Mouse (Mus musculus) CD4-positive naive resting alpha-beta T cell, adult 76 days (primary cell): ENCODE data around the gene Olfr65. TPM values are rescaled to one million over a fixed set of nuclear protein-coding genes. Genes with fewer than 3 reads are reported as not detected.

Experiments used
- total RNA-seq: library from RNA; stranded (reverse); gene quantifications from one replicate; pipeline ENCODE4 v1.2.4, GENCODE M21; 2023

Gene Olfr65
- total RNA-seq: not detected

GRCm38 (mm10) chr7:103903187-103903586 is at the start of gene Olfr65:
Gene Olfr65, plus strand, starts transcription at chr7:103903487.

DNA sequence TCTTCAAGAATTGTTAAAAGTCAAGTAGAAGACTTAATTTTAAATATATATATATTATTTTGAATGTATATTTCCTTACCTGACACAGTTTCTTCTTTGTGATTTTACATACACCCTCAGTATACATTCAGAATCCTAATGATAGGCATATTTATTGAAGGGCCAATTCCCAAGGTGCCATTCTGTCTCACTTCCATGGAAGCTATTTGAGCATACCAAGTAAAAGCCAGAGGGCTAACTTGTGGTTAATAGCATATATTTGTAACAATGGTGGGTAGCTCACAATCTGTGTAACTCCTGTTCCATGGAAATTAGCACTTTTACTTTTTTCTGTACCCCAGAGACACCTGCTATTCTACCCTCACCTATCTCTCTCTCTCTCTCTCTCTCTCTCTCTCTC is 17.1 kb upstream of the Olfr65 start, which contains the start of gene Olfr66:
Gene Olfr66 (minus strand): TSS at position 101 of the 400 bp plus-strand sequence.

DNA sequence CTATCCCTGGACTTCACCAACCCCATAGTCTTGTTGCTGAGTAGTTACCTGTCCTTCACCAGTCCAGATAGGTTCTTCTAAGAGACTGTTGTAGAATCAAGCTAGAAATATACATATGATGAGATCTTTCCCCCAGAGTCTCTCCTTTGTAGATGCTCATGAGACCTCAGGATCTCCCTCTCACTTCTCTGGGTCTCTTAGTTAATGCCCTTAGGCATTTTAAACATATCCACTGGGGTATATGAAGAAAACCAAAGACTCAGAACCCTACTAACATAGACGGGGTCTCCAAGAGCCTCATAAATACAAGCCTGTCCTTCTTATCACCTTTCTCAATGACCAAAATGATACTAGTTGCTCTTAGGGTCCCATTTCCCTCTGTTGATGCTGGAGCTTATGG is 8.9 kb upstream of the Olfr65 start, which contains the start of gene Olfr64:
Gene Olfr64 (minus strand): TSS at position 101 of the 400 bp plus-strand sequence.

DNA sequence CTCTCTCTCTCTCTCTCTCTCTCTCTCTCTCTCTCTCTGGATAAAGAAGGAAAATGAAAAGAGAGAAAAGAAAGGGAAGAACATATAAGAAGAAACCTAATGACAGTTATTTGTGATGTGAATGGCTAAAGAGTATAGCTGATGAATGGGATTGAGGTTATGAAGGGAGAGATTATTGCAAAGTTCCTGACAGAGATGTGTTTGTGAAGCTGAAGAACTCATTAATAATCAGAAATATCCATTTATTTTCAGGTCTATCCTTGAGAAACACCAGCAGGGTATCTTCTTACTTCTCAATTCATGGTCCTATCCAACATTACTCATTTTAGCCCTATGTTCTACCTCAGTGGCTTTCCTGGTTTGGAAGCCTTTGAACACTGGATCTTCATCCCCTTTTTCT is 25.2 kb downstream of the Olfr65 start, which contains the start of gene Olfr631:
Gene Olfr631 (plus strand): TSS at position 301 of the 400 bp plus-strand sequence.

GRCm38 (mm10) chr7:103934264-103934663 is 31.0 kb downstream of the Olfr65 start, which contains the start of gene Olfr632:
Gene Olfr632, plus strand, starts transcription at chr7:103934347.

DNA sequence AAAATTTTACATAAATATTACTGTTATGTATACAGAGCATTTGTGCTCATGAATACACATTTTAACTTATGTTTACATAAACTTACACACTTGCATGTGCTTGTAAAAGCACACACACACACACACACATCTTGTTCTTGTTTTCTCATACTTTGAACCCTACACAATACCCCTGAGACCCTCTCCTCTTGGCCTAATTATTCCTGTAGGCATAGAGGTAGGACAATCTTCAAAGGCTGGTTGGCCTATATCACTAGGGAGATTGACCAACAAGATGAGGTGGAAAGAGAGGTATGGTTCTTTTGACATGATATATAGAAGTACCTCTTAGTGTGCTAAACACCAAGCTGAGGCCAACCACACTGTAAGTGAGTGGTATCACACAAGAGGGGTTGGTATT is 40.9 kb downstream of the Olfr65 start, which contains the start of gene Olfr633:
Gene Olfr633 (plus strand): TSS at position 301 of the 400 bp plus-strand sequence.

Other genes starting within 250 kb of the Olfr65 start
- not detected for gene Olfr623, start 239.8 kb upstream of the Olfr65 start, total RNA-seq
- gene Olfr624, start 232.3 kb upstream of the Olfr65 start, total RNA-seq: not detected
- gene Olfr625-ps1, start 220.8 kb upstream of the Olfr65 start, total RNA-seq: not detected
- gene Olfr243, start 188.8 kb upstream of the Olfr65 start, total RNA-seq: not detected
- not detected for gene Olfr628, start 173.1 kb upstream of the Olfr65 start, total RNA-seq
- gene Olfr629, start 158.5 kb upstream of the Olfr65 start, total RNA-seq: not detected
- gene Olfr630, start 146.2 kb upstream of the Olfr65 start, total RNA-seq: not detected
- gene Olfr69, start 131.9 kb upstream of the Olfr65 start, total RNA-seq: not detected
- gene Olfr68, start 123.8 kb upstream of the Olfr65 start, total RNA-seq: not detected
- not detected for gene Olfr67, start 111.7 kb upstream of the Olfr65 start, total RNA-seq
- 492 TPM for gene Hbb-bt, start 89.5 kb upstream of the Olfr65 start, total RNA-seq
- gene Hbb-bs, start 75.4 kb upstream of the Olfr65 start, total RNA-seq: 2,802 TPM
- not detected for gene Hbb-bh2, start 63.0 kb upstream of the Olfr65 start, total RNA-seq
- gene Hbb-bh1, start 60.3 kb upstream of the Olfr65 start, total RNA-seq: not detected
- gene Hbb-y, start 50.3 kb upstream of the Olfr65 start, total RNA-seq: not detected
- gene Olfr66, start 17.2 kb upstream of the Olfr65 start, total RNA-seq: not detected
- gene Olfr64, start 9.0 kb upstream of the Olfr65 start, total RNA-seq: not detected
- not detected for gene Olfr631, start 25.3 kb downstream of the Olfr65 start, total RNA-seq
- gene Olfr632, start 30.9 kb downstream of the Olfr65 start, total RNA-seq: not detected
- not detected for gene Olfr633, start 41.0 kb downstream of the Olfr65 start, total RNA-seq
- not detected for gene Olfr635, start 67.7 kb downstream of the Olfr65 start, total RNA-seq
- not detected for gene Olfr638, start 95.3 kb downstream of the Olfr65 start, total RNA-seq
- gene Olfr639, start 113.8 kb downstream of the Olfr65 start, total RNA-seq: not detected
- not detected for gene Olfr640, start 122.1 kb downstream of the Olfr65 start, total RNA-seq
- not detected for gene Olfr641, start 132.0 kb downstream of the Olfr65 start, total RNA-seq
- gene Olfr642, start 149.2 kb downstream of the Olfr65 start, total RNA-seq: not detected
- gene 4930516K23Rik, start 158.0 kb downstream of the Olfr65 start, total RNA-seq: not detected
- not detected for gene Olfr644, start 168.4 kb downstream of the Olfr65 start, total RNA-seq
- not detected for gene Olfr645, start 182.0 kb downstream of the Olfr65 start, total RNA-seq
- gene Olfr646, start 201.4 kb downstream of the Olfr65 start, total RNA-seq: not detected
- not detected for gene Ubqln5, start 226.3 kb downstream of the Olfr65 start, total RNA-seq
- gene Olfr643, start 233.9 kb downstream of the Olfr65 start, total RNA-seq: not detected
- gene Ubqln3, start 239.8 kb downstream of the Olfr65 start, total RNA-seq: not detected
- gene Ubqlnl, start 247.1 kb downstream of the Olfr65 start, total RNA-seq: not detected